Mouse (Mus musculus): ENCODE measurements around the gene Ppef1. TPM values are rescaled to one million over a fixed set of nuclear protein-coding genes. Genes with fewer than 3 reads are reported as not detected.
"Not testable (repeated sequence)": the region's sequence is repeated elsewhere in the genome, so short reads cannot be mapped to it uniquely, and the experiment has no call there.

Ppef1 gene
- polyA plus RNA-seq (2015; fragmentation: Nextera tagmentation; extraction: Ambion mirVana), result 0.24 and 0.28 TPM in 2 replicates

DNA sequence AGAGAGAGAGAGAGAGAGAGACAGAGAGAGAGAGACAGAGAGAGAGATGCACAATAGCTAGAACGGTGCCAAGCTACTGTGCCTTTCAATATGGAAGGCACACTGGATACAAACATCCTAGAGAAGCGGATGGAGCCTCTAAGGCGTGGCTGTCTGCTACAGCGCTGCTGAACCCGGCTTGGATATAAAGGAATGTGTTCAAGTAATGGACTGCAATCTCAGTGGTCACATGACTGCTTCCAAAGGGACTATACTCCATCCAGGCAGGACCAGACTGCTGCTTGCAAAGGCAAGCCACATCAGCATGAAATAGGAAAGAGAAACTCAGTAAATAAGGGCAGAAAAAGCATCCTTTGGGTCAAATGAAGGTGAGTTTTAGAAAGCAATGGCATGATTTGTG, at the start of gene Ppef1:
TSS of gene Ppef1 (minus strand) at position 116 of the 400 bp plus-strand sequence.
- H3K4me3 ChIP-seq, result no peak within 1 kb of the TSS
- no peak for ATAC-seq (ENCODE audit: insufficient number of reproducible peaks, insufficient read depth, low FRiP score, low TSS enrichment, low read depth)

DNA sequence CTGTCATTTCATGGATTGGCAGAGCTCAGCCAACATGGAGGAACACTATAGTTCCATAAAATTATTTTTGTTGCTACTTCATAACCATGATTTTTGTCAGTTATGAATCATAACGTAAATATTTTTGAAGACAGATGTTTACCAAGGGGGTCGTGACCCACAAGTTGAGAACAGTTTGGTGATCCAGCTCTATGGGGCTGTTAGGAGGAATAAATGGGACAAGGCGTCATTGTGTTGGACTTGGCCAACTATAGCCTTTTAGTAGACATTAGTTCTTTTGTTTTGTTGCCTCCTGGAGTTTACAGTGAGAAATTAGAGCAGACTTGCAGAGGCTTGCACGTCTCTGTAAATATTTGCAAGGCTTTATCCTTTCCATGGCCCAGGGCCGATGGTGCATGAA, 46.7 kb upstream of the Ppef1 start:
- ATAC-seq (ENCODE audit: insufficient number of reproducible peaks, insufficient read depth, low FRiP score, low TSS enrichment, low read depth), result no peak
- H3K9me3 ChIP-seq, result no peaks in the 10 kb centered on the region
- 71% methylated on average over 5 of the region's 5 CpGs for WGBS
- no peak overlapping the region for H3K4me2 ChIP-seq
- H3K4me3 ChIP-seq, result no peak overlapping the region
- H3K27me3 ChIP-seq, result peaks cover 21% of the 10 kb centered on the region
- H3K4me1 ChIP-seq, result no peaks in the 10 kb centered on the region
- H3K9ac ChIP-seq, result no peak overlapping the region
- H3K36me3 ChIP-seq, result no peaks in the 10 kb centered on the region
- H3K27ac ChIP-seq, result no peak overlapping the region

More for the DNA sequence above, at the start of gene Ppef1:
- H3K27ac ChIP-seq, result no peak within 1 kb of the TSS
- 73% methylated on average over 5 of the region's 5 CpGs for whole genome bisulfite sequencing
- H3K4me2 ChIP-seq, result no peak within 1 kb of the TSS
- H3K9ac ChIP-seq, result no peak within 1 kb of the TSS
- no peaks in the 10 kb centered on the region for H3K36me3 ChIP-seq
- no peaks in the 10 kb centered on the region for H3K9me3 ChIP-seq
- H3K4me1 ChIP-seq, result no peaks in the 10 kb centered on the region
- H3K27me3 ChIP-seq, result peaks cover 35% of the 10 kb centered on the region

DNA sequence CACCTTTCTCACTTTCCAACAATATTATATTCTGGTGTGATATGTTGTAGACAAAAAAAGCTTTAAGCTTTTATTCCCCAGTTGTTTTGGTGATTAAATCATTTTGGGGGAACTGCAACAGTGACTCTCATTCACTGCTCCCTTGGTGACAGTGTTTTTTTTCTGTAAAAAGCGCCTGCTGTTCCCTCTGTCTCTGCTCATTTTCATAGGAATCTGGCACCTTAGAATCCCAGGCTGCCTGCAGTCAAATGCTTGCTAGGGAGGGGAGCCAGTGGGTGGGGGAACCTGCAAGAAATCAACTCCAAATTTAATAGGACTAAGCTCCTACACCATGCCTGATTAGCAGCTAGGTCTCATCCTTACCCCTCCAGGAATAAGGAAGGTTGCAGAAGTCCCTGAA, 37.5 kb upstream of the Ppef1 start:
- 6% methylated on average over 1 of the region's 1 CpGs for WGBS
- ATAC-seq (ENCODE audit: insufficient number of reproducible peaks, insufficient read depth, low FRiP score, low TSS enrichment, low read depth), result no peak
- Histone ChIP-seq H3K27ac (no peak overlapping the region), H3K4me1 (no peaks in the 10 kb centered on the region), H3K27me3 (peaks cover 30% of the 10 kb centered on the region), H3K4me3 (no peak overlapping the region), H3K9ac (no peak overlapping the region), H3K36me3 (no peaks in the 10 kb centered on the region), H3K4me2 (no peak overlapping the region), H3K9me3 (no peaks in the 10 kb centered on the region)

DNA sequence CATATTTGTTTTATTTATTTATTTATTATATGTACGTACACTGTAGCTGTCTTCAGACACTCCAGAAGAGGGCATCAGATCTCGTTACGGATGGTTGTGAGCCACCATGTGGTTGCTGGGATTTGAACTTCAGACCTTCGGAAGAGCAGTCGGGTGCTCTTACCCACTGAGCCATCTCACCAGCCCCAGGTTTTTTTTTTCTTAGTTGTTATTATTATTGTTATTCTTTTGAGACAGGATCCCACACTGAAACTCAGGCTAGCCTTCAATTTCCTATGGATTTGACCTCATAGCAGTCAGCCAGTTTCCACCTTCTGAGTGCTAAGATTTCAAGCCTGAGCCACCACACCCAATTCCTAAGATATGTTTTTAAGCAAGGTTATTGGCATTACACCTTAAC, 34.1 kb upstream of the Ppef1 start:
- H3K9me3 ChIP-seq; ATAC-seq (ENCODE audit: insufficient number of reproducible peaks, insufficient read depth, low FRiP score, low TSS enrichment, low read depth); H3K4me1 ChIP-seq; H3K36me3 ChIP-seq; H3K4me2 ChIP-seq; H3K9ac ChIP-seq; H3K4me3 ChIP-seq; H3K27ac ChIP-seq: not testable (repeated sequence)
- H3K27me3 ChIP-seq, result peaks cover 26% of the 10 kb centered on the region; the same call in 1 of the 2 replicates
- 84% methylated on average over 5 of the region's 5 CpGs for WGBS

DNA sequence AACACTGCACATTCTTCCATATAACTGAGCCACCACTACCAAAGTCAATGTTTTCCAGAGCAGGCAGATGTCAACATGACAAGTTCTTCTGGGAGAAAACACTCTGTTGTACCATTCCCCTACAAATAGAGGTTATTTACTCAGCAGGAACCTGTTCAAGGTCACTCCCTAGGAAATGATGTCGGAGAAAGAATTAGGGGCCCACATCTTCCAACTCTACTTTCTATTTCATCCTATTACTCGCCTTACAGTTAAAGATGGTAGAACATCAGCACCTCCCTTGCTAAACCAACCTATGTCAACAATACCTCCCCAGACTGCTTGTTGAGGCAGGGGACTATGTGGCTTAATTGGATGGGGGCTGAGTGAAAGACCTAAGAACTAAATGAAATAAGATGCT, 32.1 kb upstream of the Ppef1 start, which contains the start of gene Rs1:
TSS of gene Rs1 (plus strand) at position 301 of the 400 bp plus-strand sequence.
- Histone ChIP-seq H3K4me1 (no peaks in the 10 kb centered on the region), H3K27ac (no peak within 1 kb of the TSS), H3K36me3 (no peaks in the 10 kb centered on the region), H3K4me3 (peak within 1 kb of the TSS; percentile 48), H3K27me3 (peaks cover 20% of the 10 kb centered on the region; the same call in 1 of the 2 replicates), H3K9me3 (no peaks in the 10 kb centered on the region), H3K4me2 (peak within 1 kb of the TSS; percentile 49), H3K9ac (no peak within 1 kb of the TSS)
- no peak for ATAC-seq (ENCODE audit: insufficient number of reproducible peaks, insufficient read depth, low FRiP score, low TSS enrichment, low read depth)
- 91% methylated on average over 2 of the region's 2 CpGs for WGBS

DNA sequence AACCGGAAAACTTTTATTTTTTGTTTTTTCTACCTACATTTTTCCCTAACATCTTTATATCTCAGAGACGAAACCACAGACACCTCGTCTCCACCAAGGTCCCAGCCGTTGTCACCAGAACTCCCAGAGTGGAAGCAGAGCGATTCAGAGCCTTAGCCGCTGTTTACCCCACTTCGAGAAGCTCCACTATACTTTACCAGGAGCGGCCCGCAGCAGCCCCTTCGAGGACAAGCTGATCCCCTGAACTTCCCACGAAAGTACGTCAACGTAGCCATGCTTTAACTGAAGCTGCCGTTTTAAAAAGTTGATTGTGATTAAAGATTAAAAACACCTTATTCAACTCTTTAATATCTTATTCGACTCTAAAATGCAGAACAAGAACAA, 30.7 kb upstream of the Ppef1 start:
- Histone ChIP-seq H3K9me3 (no peaks in the 10 kb centered on the region), H3K36me3 (no peaks in the 10 kb centered on the region), H3K4me2 (peak overlapping the region; percentile 49), H3K27ac (peak overlapping the region; percentile 39; the same call in 1 of the 2 replicates), H3K4me3 (peak overlapping the region; percentile 48), H3K9ac (peak overlapping the region; percentile 62), H3K4me1 (no peaks in the 10 kb centered on the region), H3K27me3 (peaks cover 18% of the 10 kb centered on the region; the same call in 1 of the 2 replicates)
- WGBS, result 27% methylated on average over 15 of the region's 15 CpGs
- peak; percentile 86 for ATAC-seq (ENCODE audit: insufficient number of reproducible peaks, insufficient read depth, low FRiP score, low TSS enrichment, low read depth)

DNA sequence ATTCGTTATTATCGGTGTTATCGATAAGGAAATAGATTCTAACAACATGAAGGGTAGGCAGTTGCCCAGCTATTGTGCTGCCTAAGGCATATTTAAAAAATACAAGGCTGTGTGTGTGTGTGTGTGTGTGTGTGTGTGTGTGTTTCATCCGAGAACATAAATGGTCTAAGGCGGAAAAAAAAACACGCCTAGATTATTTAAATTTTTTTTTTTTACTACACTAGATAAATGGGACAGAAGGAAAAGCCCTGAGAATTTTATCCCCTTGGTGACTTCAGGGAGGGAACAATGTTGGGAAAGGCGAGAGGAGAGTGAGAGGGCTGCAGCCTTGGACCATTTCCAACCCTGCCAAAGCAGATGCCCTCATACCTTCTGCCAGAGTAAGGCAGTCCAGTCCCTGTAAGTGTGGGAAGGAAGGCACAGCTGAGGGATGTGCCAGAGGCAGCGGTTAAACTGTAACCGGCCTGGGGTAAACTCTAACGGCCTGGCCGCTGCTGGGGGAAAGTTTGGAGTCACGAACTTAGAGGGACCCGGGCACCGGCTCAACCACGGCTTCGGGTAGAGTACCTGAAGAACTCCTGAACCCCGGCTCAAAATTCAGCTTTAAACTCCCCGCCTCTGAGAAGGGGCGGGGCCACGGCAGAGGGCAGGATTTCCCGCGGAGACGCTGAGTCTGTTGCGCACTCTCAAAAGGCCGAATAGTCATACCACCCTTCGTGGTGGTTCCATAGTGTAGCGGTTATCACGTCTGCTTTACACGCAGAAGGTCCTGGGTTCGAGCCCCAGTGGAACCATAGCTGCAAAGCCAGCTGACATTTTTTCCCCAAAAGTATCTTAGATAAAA, 30.0 kb upstream of the Ppef1 start:
- 31% methylated on average over 30 of the region's 30 CpGs for WGBS
- peak overlapping the region; percentile 48 for H3K4me3 ChIP-seq
- peak overlapping the region; percentile 62 for H3K9ac ChIP-seq
- H3K36me3 ChIP-seq, result no peaks in the 10 kb centered on the region
- peak; percentile 92 for ATAC-seq (ENCODE audit: insufficient number of reproducible peaks, insufficient read depth, low FRiP score, low TSS enrichment, low read depth)
- H3K27me3 ChIP-seq, result peaks cover 11% of the 10 kb centered on the region; the same call in 1 of the 2 replicates
- no peaks in the 10 kb centered on the region for H3K4me1 ChIP-seq
- no peak overlapping the region for H3K27ac ChIP-seq
- H3K4me2 ChIP-seq, result peak overlapping the region; percentile 53
- no peaks in the 10 kb centered on the region for H3K9me3 ChIP-seq

DNA sequence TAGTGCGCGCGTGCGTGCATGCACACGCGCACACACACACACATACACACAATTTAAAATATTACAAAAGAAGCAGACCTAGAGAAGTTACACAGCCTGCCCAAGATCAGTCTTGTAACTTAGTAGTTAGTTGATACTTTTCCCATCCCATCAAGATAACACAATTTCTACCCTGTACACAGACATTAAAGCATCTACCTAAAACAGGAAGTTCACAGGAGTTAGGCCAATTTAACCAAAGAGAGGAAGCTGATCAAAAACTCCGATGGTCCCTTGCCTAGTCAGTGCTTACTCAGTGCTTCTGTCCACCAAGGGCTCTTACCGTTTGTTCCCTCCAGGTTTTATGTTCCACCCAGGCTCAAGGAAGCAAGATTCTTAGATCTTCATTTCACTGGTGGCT, 15.2 kb upstream of the Ppef1 start:
- ATAC-seq (ENCODE audit: insufficient number of reproducible peaks, insufficient read depth, low FRiP score, low TSS enrichment, low read depth), result no peak
- Histone ChIP-seq H3K27me3 (peaks cover 24% of the 10 kb centered on the region), H3K9me3 (no peaks in the 10 kb centered on the region), H3K4me2 (no peak overlapping the region), H3K36me3 (no peaks in the 10 kb centered on the region), H3K4me1 (no peaks in the 10 kb centered on the region), H3K4me3 (no peak overlapping the region), H3K9ac (no peak overlapping the region), H3K27ac (no peak overlapping the region)
- WGBS, result 94% methylated on average over 8 of the region's 8 CpGs

DNA sequence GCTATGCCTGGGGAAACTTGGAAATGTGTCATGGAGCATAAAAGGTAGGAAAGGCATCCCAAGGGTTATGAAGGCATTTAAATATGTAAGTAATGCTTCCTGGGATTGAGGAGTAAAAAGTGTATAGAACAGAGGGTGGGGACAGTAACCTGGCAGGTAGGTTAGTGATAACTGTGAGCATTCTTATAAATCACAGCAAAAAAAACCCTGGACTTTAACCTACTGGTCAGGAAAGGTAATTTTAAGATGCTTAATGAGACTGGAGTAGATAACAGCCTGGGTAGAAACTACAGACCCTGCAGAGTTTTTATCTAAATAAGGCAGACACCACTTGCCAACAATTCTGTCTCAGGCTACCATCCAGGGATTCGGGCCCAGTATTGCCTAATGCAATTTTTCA, 13.1 kb upstream of the Ppef1 start:
- 72% methylated on average over 1 of the region's 1 CpGs for WGBS
- Histone ChIP-seq H3K27me3 (peaks cover 12% of the 10 kb centered on the region), H3K36me3 (no peaks in the 10 kb centered on the region), H3K9ac (no peak overlapping the region), H3K4me1 (no peaks in the 10 kb centered on the region), H3K9me3 (no peaks in the 10 kb centered on the region), H3K4me3 (no peak overlapping the region), H3K27ac (no peak overlapping the region), H3K4me2 (no peak overlapping the region)
- ATAC-seq (ENCODE audit: insufficient number of reproducible peaks, insufficient read depth, low FRiP score, low TSS enrichment, low read depth), result no peak

DNA sequence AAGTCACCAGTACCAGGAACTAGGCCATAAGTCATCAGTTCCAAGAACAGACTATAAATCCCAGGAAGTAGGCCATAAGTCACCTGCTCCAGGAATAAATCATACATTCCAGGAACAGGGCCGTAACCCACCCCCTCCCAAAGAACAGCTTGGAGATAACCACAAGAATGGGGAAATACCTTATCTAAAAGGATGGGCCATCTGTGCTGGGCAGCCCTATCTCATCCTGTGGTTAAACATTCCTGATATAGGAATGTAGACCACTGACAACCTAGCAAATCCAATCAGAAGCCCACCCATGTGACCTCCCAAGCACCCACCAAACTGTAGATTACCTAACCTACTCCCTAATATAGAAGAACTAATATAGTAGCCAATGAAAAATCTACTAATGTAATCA, 9.8 kb upstream of the Ppef1 start:
- no peak for ATAC-seq (ENCODE audit: insufficient number of reproducible peaks, insufficient read depth, low FRiP score, low TSS enrichment, low read depth)
- Histone ChIP-seq H3K4me3 (no peak overlapping the region), H3K27me3 (peaks cover 3% of the 10 kb centered on the region), H3K4me2 (no peak overlapping the region), H3K9ac (no peak overlapping the region), H3K36me3 (no peaks in the 10 kb centered on the region), H3K27ac (no peak overlapping the region), H3K4me1 (no peaks in the 10 kb centered on the region), H3K9me3 (no peaks in the 10 kb centered on the region)
- WGBS, result 91% methylated on average over 1 of the region's 1 CpGs

DNA sequence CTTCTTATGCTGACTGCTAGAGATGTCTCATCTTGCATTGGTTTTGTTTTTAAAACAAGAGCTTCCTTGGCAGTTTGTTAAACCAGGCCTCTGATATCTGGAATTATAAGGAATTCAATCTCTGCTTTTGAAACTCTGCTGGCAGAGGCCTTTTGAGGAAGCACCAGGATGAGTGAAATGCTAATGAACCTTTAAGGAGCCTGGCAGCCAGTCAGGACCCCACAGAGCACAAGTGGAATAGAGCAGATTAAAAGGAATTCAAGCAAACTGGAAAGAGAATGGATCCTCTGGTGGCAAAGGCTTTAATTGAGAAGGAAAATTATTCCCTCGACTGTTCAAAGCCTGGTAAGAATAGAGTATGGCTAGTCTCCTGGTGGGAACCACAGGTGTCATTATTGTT, 36.4 kb downstream of the Ppef1 start:
- Histone ChIP-seq H3K9ac (no peak overlapping the region), H3K27ac (no peak overlapping the region), H3K4me3 (no peak overlapping the region), H3K36me3 (no peaks in the 10 kb centered on the region), H3K27me3 (peaks cover 45% of the 10 kb centered on the region), H3K4me2 (no peak overlapping the region), H3K4me1 (no peaks in the 10 kb centered on the region), H3K9me3 (no peaks in the 10 kb centered on the region)
- ATAC-seq (ENCODE audit: insufficient number of reproducible peaks, insufficient read depth, low FRiP score, low TSS enrichment, low read depth), result no peak
- 25% methylated on average over 1 of the region's 1 CpGs for whole genome bisulfite sequencing

DNA sequence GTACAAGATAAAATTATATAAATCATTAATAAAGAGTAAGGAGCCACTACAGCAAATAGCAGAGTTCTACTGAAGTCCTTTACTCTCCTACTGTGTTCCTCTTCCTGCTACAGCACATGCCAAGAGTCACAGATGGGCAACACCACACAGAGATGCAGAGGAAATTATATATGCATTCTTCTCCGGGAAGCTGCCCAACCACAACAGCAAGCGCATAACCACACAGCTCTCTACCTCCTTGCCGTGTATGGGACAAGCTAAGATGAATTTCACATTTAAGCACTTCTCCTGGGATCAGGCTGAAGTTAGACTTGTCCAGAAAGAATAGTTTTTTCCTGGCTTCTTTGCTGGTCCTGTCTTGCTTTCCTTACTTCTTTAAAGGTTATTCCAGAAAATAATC, 44.0 kb downstream of the Ppef1 start:
- peaks cover 19% of the 10 kb centered on the region for H3K27me3 ChIP-seq
- H3K9ac ChIP-seq, result no peak overlapping the region

More for the DNA sequence above, 44.0 kb downstream of the Ppef1 start:
- H3K9me3 ChIP-seq, result no peaks in the 10 kb centered on the region
- H3K27ac ChIP-seq, result no peak overlapping the region
- 71% methylated on average over 3 of the region's 3 CpGs for WGBS
- no peak for ATAC-seq (ENCODE audit: insufficient number of reproducible peaks, insufficient read depth, low FRiP score, low TSS enrichment, low read depth)
- H3K4me3 ChIP-seq, result no peak overlapping the region
- no peaks in the 10 kb centered on the region for H3K36me3 ChIP-seq
- no peak overlapping the region for H3K4me2 ChIP-seq
- H3K4me1 ChIP-seq, result no peaks in the 10 kb centered on the region
